Mouse (Mus musculus): ENCODE results near the gene Ptgfrn. TPM values are rescaled to one million over a fixed set of nuclear protein-coding genes. Genes with fewer than 3 reads are reported as not detected.

The Ptgfrn gene
- total RNA-seq, 1 experiment from 2014 or later, result not detected

- no peak for ATAC-seq (replicated peaks; ENCODE audit: low read depth, poor library complexity, severe bottlenecking)
These were observed 7.3 kb upstream of the Ptgfrn start for GRCm38 (mm10) chr3:101117386-101117749.

GRCm38 (mm10) chr3:101116431-101117385, 6.6 kb upstream of the Ptgfrn start:
- no peak for ATAC-seq (replicated peaks; ENCODE audit: low read depth, poor library complexity, severe bottlenecking)

- ATAC-seq (replicated peaks; ENCODE audit: low read depth, poor library complexity, severe bottlenecking), result no peak
These were observed 2.4 kb upstream of the Ptgfrn start for GRCm38 (mm10) chr3:101112518-101112894.

- no peak for ATAC-seq (replicated peaks; ENCODE audit: low read depth, poor library complexity, severe bottlenecking)
These were observed 1.9 kb upstream of the Ptgfrn start for GRCm38 (mm10) chr3:101111848-101112517.

- ATAC-seq (replicated peaks; ENCODE audit: low read depth, poor library complexity, severe bottlenecking), result no peak
These were observed 1.2 kb upstream of the Ptgfrn start for GRCm38 (mm10) chr3:101111321-101111720.

- ATAC-seq (replicated peaks; ENCODE audit: low read depth, poor library complexity, severe bottlenecking), result no peak
These were observed 693 bp upstream of the Ptgfrn start for GRCm38 (mm10) chr3:101110838-101111103.

GRCm38 (mm10) chr3:101109558-101110021, 488 bp downstream of the Ptgfrn start:
- ATAC-seq (replicated peaks; ENCODE audit: low read depth, poor library complexity, severe bottlenecking), result no peak; the same call in 1 of the 2 replicates

GRCm38 (mm10) chr3:101108848-101109247, 1.2 kb downstream of the Ptgfrn start:
- no peak for ATAC-seq (replicated peaks; ENCODE audit: low read depth, poor library complexity, severe bottlenecking)

GRCm38 (mm10) chr3:101108282-101108681, 1.8 kb downstream of the Ptgfrn start:
- no peak for ATAC-seq (replicated peaks; ENCODE audit: low read depth, poor library complexity, severe bottlenecking)

- ATAC-seq (replicated peaks; ENCODE audit: low read depth, poor library complexity, severe bottlenecking), result no peak
These were observed 3.8 kb downstream of the Ptgfrn start for GRCm38 (mm10) chr3:101106326-101106725.

GRCm38 (mm10) chr3:101105486-101105885, 4.6 kb downstream of the Ptgfrn start:
- no peak for ATAC-seq (replicated peaks; ENCODE audit: low read depth, poor library complexity, severe bottlenecking)

- ATAC-seq (replicated peaks; ENCODE audit: low read depth, poor library complexity, severe bottlenecking), result no peak
These were observed 5.2 kb downstream of the Ptgfrn start for GRCm38 (mm10) chr3:101104883-101105282.

GRCm38 (mm10) chr3:101103770-101104169, 6.3 kb downstream of the Ptgfrn start:
- no peak for ATAC-seq (replicated peaks; ENCODE audit: low read depth, poor library complexity, severe bottlenecking)

- ATAC-seq (replicated peaks; ENCODE audit: low read depth, poor library complexity, severe bottlenecking), result no peak
These were observed 8.0 kb downstream of the Ptgfrn start for GRCm38 (mm10) chr3:101102106-101102505.

- no peak for ATAC-seq (replicated peaks; ENCODE audit: low read depth, poor library complexity, severe bottlenecking)
These were observed 8.9 kb downstream of the Ptgfrn start for GRCm38 (mm10) chr3:101101184-101101583.

GRCm38 (mm10) chr3:101099701-101100357, 10.2 kb downstream of the Ptgfrn start:
- ATAC-seq (replicated peaks; ENCODE audit: low read depth, poor library complexity, severe bottlenecking), result no peak

- peak; percentile 58 for ATAC-seq (replicated peaks; ENCODE audit: low read depth, poor library complexity, severe bottlenecking)
These were observed 12.0 kb downstream of the Ptgfrn start for GRCm38 (mm10) chr3:101098073-101098472.

- ATAC-seq (replicated peaks; ENCODE audit: low read depth, poor library complexity, severe bottlenecking), result no peak
These were observed 12.8 kb downstream of the Ptgfrn start for GRCm38 (mm10) chr3:101097146-101097800.

GRCm38 (mm10) chr3:101095761-101096449, 14.2 kb downstream of the Ptgfrn start:
- ATAC-seq (replicated peaks; ENCODE audit: low read depth, poor library complexity, severe bottlenecking), result no peak

GRCm38 (mm10) chr3:101092202-101092601, 17.9 kb downstream of the Ptgfrn start:
- ATAC-seq (replicated peaks; ENCODE audit: low read depth, poor library complexity, severe bottlenecking), result no peak
